Mouse (Mus musculus) right cerebral cortex, postnatal 25 days (tissue): ENCODE measurements around the gene Atrip.

ENCODE experiments used
- DNase-seq: peaks from one replicate; pipeline ENCODE4 v3.0.0; 2022

The Atrip gene

GRCm38 (mm10) chr9:109031001-109031400 lies 42.9 kb downstream of the Atrip start:
- no peak for DNase-seq

GRCm38 (mm10) chr9:109030312-109030711 lies 43.6 kb downstream of the Atrip start:
- no peak for DNase-seq

GRCm38 (mm10) chr9:109028919-109029318 lies 45.0 kb downstream of the Atrip start:
- no peak for DNase-seq

GRCm38 (mm10) chr9:109028421-109028820 lies 45.5 kb downstream of the Atrip start:
- DNase-seq, result no peak

GRCm38 (mm10) chr9:109027521-109027920 lies 46.4 kb downstream of the Atrip start:
- DNase-seq, result no peak

- peak; percentile 59 for DNase-seq
Observed at GRCm38 (mm10) chr9:109022866-109023685, 50.8 kb downstream of the Atrip start.

GRCm38 (mm10) chr9:109021428-109021827 lies 52.5 kb downstream of the Atrip start:
- DNase-seq, result no peak

- no peak for DNase-seq
Observed at GRCm38 (mm10) chr9:109016973-109017604, 56.8 kb downstream of the Atrip start.

- DNase-seq, result no peak
Observed at GRCm38 (mm10) chr9:109015397-109015796, 58.5 kb downstream of the Atrip start.

- no peak for DNase-seq
Observed at GRCm38 (mm10) chr9:109010316-109010690, 63.6 kb downstream of the Atrip start.

GRCm38 (mm10) chr9:109009636-109010315 lies 64.1 kb downstream of the Atrip start:
- DNase-seq, result peak; percentile 52

GRCm38 (mm10) chr9:109008994-109009635 lies 64.8 kb downstream of the Atrip start:
- DNase-seq, result peak; percentile 52

GRCm38 (mm10) chr9:109008081-109008480 lies 65.8 kb downstream of the Atrip start:
- no peak for DNase-seq
